In genomic region chr9:66825990-66826389, GRCm38 (mm10) we compare ENCODE assay signal across 8 mouse cellular contexts. TPM values are rescaled to one million over a fixed set of nuclear protein-coding genes. Genes with fewer than 3 reads are reported as not detected.
DNase-seq lines count a peak whose midpoint lies in the region; ATAC-seq and TF ChIP-seq lines count a peak whose summit lies in the region.

No protein-coding gene starts in this region.

- no peaks in the 10 kb centered on the region for H3K9me3 ChIP-seq in ES-E14 (ENCODE audit: control insufficient read depth, insufficient read depth, low read depth, low read length)

- peak; percentile 74 for DNase-seq in cerebellum, adult 9-10 months
- DNase-seq in cerebellum, adult 11 months: no peak
- peak; percentile 30 for DNase-seq in layer of hippocampus, adult 9-10 months (ENCODE audit: low spot score)
- no peak for DNase-seq in layer of hippocampus, adult 8-10 months (ENCODE audit: low spot score in 2 of 2)
- DNase-seq in ES-E14 (ENCODE audit: low read depth, low spot score): peak; percentile 42
- DNase-seq in urinary bladder, postnatal 4 days (ENCODE audit: low spot score in 2 of 2): no peak

- no peak overlapping the region for H3K9ac ChIP-seq in ES-E14 (ENCODE audit: insufficient read depth, low read depth, low read length, poor library complexity, severe bottlenecking)

- H3K4me1 ChIP-seq in ES-E14 (ENCODE audit: control insufficient read depth in 2 of 2, insufficient read depth in 2 of 2, low read length in 2 of 2, poor library complexity in 1 of 2): no peaks in the 10 kb centered on the region

- in situ Hi-C loops in ES-E14 (cut with MboI; ENCODE audit: low sequenced_read_pairs in 2 of 2, unreplicated experiment in 2 of 2): no loop called here

- no peak overlapping the region for H3K27ac ChIP-seq in ES-E14 (ENCODE audit: insufficient read depth, low read depth, low read length, poor library complexity, severe bottlenecking)

- peak; percentile 18 to 51; a peak in 1 of 4 replicates for ATAC-seq in hematopoietic stem cell, adult 5-6 weeks (replicated peaks in 1 of 2; ENCODE audit: insufficient read depth in 1 of 2, low FRiP score in 2 of 2, low TSS enrichment in 1 of 2, low read depth in 1 of 2, poor library complexity in 2 of 2, severe bottlenecking in 2 of 2)
- ATAC-seq in erythroblast, adult 5-6 weeks (replicated peaks; ENCODE audit: low FRiP score, poor library complexity, severe bottlenecking): no peak

- H3K4me3 ChIP-seq in ES-E14 (ENCODE audit: insufficient read depth in 1 of 2, low read depth in 1 of 2, low read length in 2 of 2, poor library complexity in 1 of 2, severe bottlenecking in 1 of 2): no peak overlapping the region

- no peaks in the 10 kb centered on the region for H3K36me3 ChIP-seq in ES-E14 (ENCODE audit: control insufficient read depth, insufficient read depth, low read length, poor library complexity, severe bottlenecking)

TF ChIP-seq in ES-E14, 5 proteins besides CTCF, POLR2A, EP300 and RAD21:
- TF ChIP-seq HCFC1 (IDR thresholded peaks at IDR 0.05; ENCODE audit: borderline replicate concordance, insufficient read depth, low read length) (no peak), MAFK (IDR thresholded peaks at IDR 0.05; ENCODE audit: insufficient read depth, low read depth, low read length) (no peak), ZC3H11A (IDR thresholded peaks at IDR 0.05; ENCODE audit: borderline replicate concordance, low read depth, low read length) (peak; percentile 91), CHD2 (IDR thresholded peaks at IDR 0.05; ENCODE audit: low read depth, low read length) (no peak)

RNA-seq across cellular contexts. Expression of gene Aph1c, which starts 8.5 kb away (rescaled TPM):
- 10 to 100 TPM in 2 of 4 experiments, 1 to 10 TPM in 2; 7.3 to 11.2 (median 9.6) TPM for total RNA-seq in layer of hippocampus, adult 8-10 months (2022)
- total RNA-seq in ES-E14 (2012; rRNA removed): 0.98 and 1.0 TPM in 2 replicates
- 1.4 and 5.5 TPM in 2 replicates for total RNA-seq in hematopoietic stem cell, adult 5-6 weeks (2017)
- total RNA-seq in erythroblast, adult 5-6 weeks (2015; ENCODE audit: low replicate concordance): 3.3 and 5.6 TPM in 2 replicates
- 0.84 and 3.2 TPM in 2 replicates for total RNA-seq in erythroblast, adult 5-6 weeks (2017; ENCODE audit: low replicate concordance)

RNA-seq across cellular contexts. Expression of gene Gm10647, which starts 29.2 kb away (rescaled TPM):
- under 1 TPM; 0.18 to 0.60 (median 0.45) TPM for total RNA-seq in layer of hippocampus, adult 8-10 months (2022)
- total RNA-seq in ES-E14 (2012; rRNA removed): not detected in 2 replicates
- total RNA-seq in hematopoietic stem cell, adult 5-6 weeks (2017): 0.38 TPM in 1 of 2 replicates, not detected in the other
- not detected in 2 replicates for total RNA-seq in erythroblast, adult 5-6 weeks (2015; ENCODE audit: low replicate concordance)
- total RNA-seq in erythroblast, adult 5-6 weeks (2017; ENCODE audit: low replicate concordance): 0.42 and 0.68 TPM in 2 replicates

RNA-seq across cellular contexts. Expression of gene Aph1b, which starts 30.7 kb away (rescaled TPM):
- 10 to 100 TPM; 18.9 to 35.6 (median 28.1) TPM for total RNA-seq in layer of hippocampus, adult 8-10 months (2022)
- 1.0 and 1.1 TPM in 2 replicates for total RNA-seq in ES-E14 (2012; rRNA removed)
- 3.1 and 5.8 TPM in 2 replicates for total RNA-seq in hematopoietic stem cell, adult 5-6 weeks (2017)
- 3.6 and 4.6 TPM in 2 replicates for total RNA-seq in erythroblast, adult 5-6 weeks (2015; ENCODE audit: low replicate concordance)
- 1.2 and 2.2 TPM in 2 replicates for total RNA-seq in erythroblast, adult 5-6 weeks (2017; ENCODE audit: low replicate concordance)

Comparison
In these comparisons a context has a peak if more than half of its experiments do, and no peak if none do; other contexts are left out.
1. DNase-seq: peak in cerebellum, adult 9-10 months (single experiment), layer of hippocampus, adult 9-10 months (single experiment) and ES-E14 (single experiment); none in cerebellum, adult 11 months (single experiment), layer of hippocampus, adult 8-10 months (0 of 2) and urinary bladder, postnatal 4 days (0 of 2).